Mouse (Mus musculus): Measurements from ENCODE around the gene Ssh2. TPM values are rescaled to one million over a fixed set of nuclear protein-coding genes. Genes with fewer than 3 reads are reported as not detected.

Gene Ssh2
- polyA plus RNA-seq, 1 experiment from 2014 or later = 8.1 TPM

GRCm38 (mm10) chr11:77491123-77491501 is 275.0 kb downstream of the Ssh2 start:
- H3K4me1 ChIP-seq = peaks cover 83% of the 10 kb centered on the region

GRCm38 (mm10) chr11:77491502-77492291 is 275.6 kb downstream of the Ssh2 start:
- 0 out of 2 replicates have a peak, but pooled peaks cover 3% of the 10 kb centered on the region for H3K36me3 ChIP-seq
- peak overlapping the region; percentile 96 for H3K9ac ChIP-seq
- H3K27me3 ChIP-seq = no peaks in the 10 kb centered on the region
- H3K4me3 ChIP-seq (replicated peaks) = peak overlapping the region; percentile 98
- H3K4me2 ChIP-seq = peak overlapping the region; percentile 99
- H3K9me3 ChIP-seq (replicated peaks) = no peaks in the 10 kb centered on the region
- under 1% methylated on average over 23 of the region's 23 CpGs for WGBS
- peaks cover 83% of the 10 kb centered on the region for H3K4me1 ChIP-seq
- ATAC-seq (replicated peaks; ENCODE audit: low FRiP score) = peak; percentile 69
- peak overlapping the region; percentile 94 for H3K27ac ChIP-seq

More at GRCm38 (mm10) chr11:77491123-77491501, 275.0 kb downstream of the Ssh2 start:
- Histone ChIP-seq H3K4me3 (replicated peaks) (peak overlapping the region; percentile 98), H3K4me2 (peak overlapping the region; percentile 99), H3K27ac (peak overlapping the region; percentile 94), H3K36me3 (0 out of 2 replicates have a peak, but pooled peaks cover 3% of the 10 kb centered on the region), H3K9ac (peak overlapping the region; percentile 96), H3K27me3 (no peaks in the 10 kb centered on the region), H3K9me3 (replicated peaks) (no peaks in the 10 kb centered on the region)
- under 1% methylated on average over 13 of the region's 13 CpGs for WGBS
- peak; percentile 65 for ATAC-seq (replicated peaks; ENCODE audit: low FRiP score)

GRCm38 (mm10) chr11:77492311-77492871 is 276.3 kb downstream of the Ssh2 start:
- H3K9me3 ChIP-seq (replicated peaks) = no peaks in the 10 kb centered on the region
- ATAC-seq (replicated peaks; ENCODE audit: low FRiP score) = no peak
- peak overlapping the region; percentile 99 for H3K4me2 ChIP-seq
- H3K27ac ChIP-seq = peak overlapping the region; percentile 94
- no peaks in the 10 kb centered on the region for H3K27me3 ChIP-seq
- H3K36me3 ChIP-seq = 0 out of 2 replicates have a peak, but pooled peaks cover 3% of the 10 kb centered on the region
- under 1% methylated on average over 18 of the region's 18 CpGs for WGBS
- peak overlapping the region; percentile 96 for H3K9ac ChIP-seq
- peak overlapping the region; percentile 98 for H3K4me3 ChIP-seq (replicated peaks)
- peaks cover 83% of the 10 kb centered on the region for H3K4me1 ChIP-seq

GRCm38 (mm10) chr11:77492911-77493332 is 276.8 kb downstream of the Ssh2 start:
- H3K27me3 ChIP-seq = no peaks in the 10 kb centered on the region
- peak overlapping the region; percentile 98 for H3K4me3 ChIP-seq (replicated peaks)
- H3K36me3 ChIP-seq = 0 out of 2 replicates have a peak, but pooled peaks cover 3% of the 10 kb centered on the region
- peak overlapping the region; percentile 94 for H3K27ac ChIP-seq
- H3K4me2 ChIP-seq = peak overlapping the region; percentile 99
- peak; percentile 69 for ATAC-seq (replicated peaks; ENCODE audit: low FRiP score)
- WGBS = 0% methylated on average over 28 of the region's 32 CpGs
- H3K9ac ChIP-seq = peak overlapping the region; percentile 96
- H3K4me1 ChIP-seq = peaks cover 83% of the 10 kb centered on the region
- no peaks in the 10 kb centered on the region for H3K9me3 ChIP-seq (replicated peaks)

GRCm38 (mm10) chr11:77493512-77494343 is 277.6 kb downstream of the Ssh2 start, which contains the start of gene Git1:
Gene Git1 (plus strand): TSS chr11:77493562.
- Histone ChIP-seq H3K27me3 (no peaks in the 10 kb centered on the region), H3K9ac (peak within 1 kb of the TSS; percentile 96), H3K4me1 (peaks cover 83% of the 10 kb centered on the region), H3K4me3 (replicated peaks) (peak within 1 kb of the TSS; percentile 98), H3K27ac (peak within 1 kb of the TSS; percentile 94), H3K4me2 (peak within 1 kb of the TSS; percentile 99), H3K36me3 (0 out of 2 replicates have a peak, but pooled peaks cover 3% of the 10 kb centered on the region), H3K9me3 (replicated peaks) (no peaks in the 10 kb centered on the region)
- WGBS = 2% methylated on average over 41 of the region's 74 CpGs
- peak; percentile 1 for ATAC-seq (replicated peaks; ENCODE audit: low FRiP score)

GRCm38 (mm10) chr11:77494344-77494676 is 278.2 kb downstream of the Ssh2 start:
- Histone ChIP-seq H3K27ac (peak overlapping the region; percentile 93), H3K4me2 (peak overlapping the region; percentile 85), H3K4me3 (replicated peaks) (peak overlapping the region; percentile 98), H3K9me3 (replicated peaks) (no peaks in the 10 kb centered on the region), H3K4me1 (peaks cover 80% of the 10 kb centered on the region), H3K36me3 (peaks cover 5% of the 10 kb centered on the region), H3K9ac (peak overlapping the region; percentile 96), H3K27me3 (no peaks in the 10 kb centered on the region)
- no peak for ATAC-seq (replicated peaks; ENCODE audit: low FRiP score)
- 22% methylated on average over 4 of the region's 4 CpGs for WGBS

GRCm38 (mm10) chr11:77494782-77495181 is 278.7 kb downstream of the Ssh2 start:
- Histone ChIP-seq H3K27me3 (no peaks in the 10 kb centered on the region), H3K27ac (peak overlapping the region; percentile 93), H3K9ac (peak overlapping the region; percentile 96), H3K4me3 (replicated peaks) (peak overlapping the region; percentile 98), H3K36me3 (peaks cover 9% of the 10 kb centered on the region), H3K4me2 (peak overlapping the region; percentile 85), H3K4me1 (peaks cover 80% of the 10 kb centered on the region), H3K9me3 (replicated peaks) (no peaks in the 10 kb centered on the region)
- WGBS = 54% methylated on average over 6 of the region's 6 CpGs
- no peak for ATAC-seq (replicated peaks; ENCODE audit: low FRiP score)

- Histone ChIP-seq H3K4me2 (no peak overlapping the region), H3K27me3 (no peaks in the 10 kb centered on the region), H3K9me3 (replicated peaks) (no peaks in the 10 kb centered on the region), H3K9ac (no peak overlapping the region), H3K36me3 (peaks cover 17% of the 10 kb centered on the region), H3K4me3 (replicated peaks) (no peak overlapping the region), H3K4me1 (peaks cover 77% of the 10 kb centered on the region), H3K27ac (0 out of 2 replicates have a peak overlapping the region, but pooled peaks have one; percentile 24)
- no peak for ATAC-seq (replicated peaks; ENCODE audit: low FRiP score)
These were observed 279.4 kb downstream of the Ssh2 start for GRCm38 (mm10) chr11:77495507-77495906.

GRCm38 (mm10) chr11:77497341-77497756 is 281.3 kb downstream of the Ssh2 start:
- 21% methylated on average over 6 of the region's 6 CpGs for WGBS
- no peak overlapping the region for H3K9ac ChIP-seq
- H3K4me1 ChIP-seq = peaks cover 69% of the 10 kb centered on the region
- no peak for ATAC-seq (replicated peaks; ENCODE audit: low FRiP score)
- peaks cover 34% of the 10 kb centered on the region for H3K36me3 ChIP-seq
- H3K4me2 ChIP-seq = peak overlapping the region; percentile 5; the same call in 1 of the 2 replicates
- no peaks in the 10 kb centered on the region for H3K9me3 ChIP-seq (replicated peaks)
- no peak overlapping the region for H3K4me3 ChIP-seq (replicated peaks)
- no peaks in the 10 kb centered on the region for H3K27me3 ChIP-seq
- H3K27ac ChIP-seq = peak overlapping the region; percentile 86

- Histone ChIP-seq H3K36me3 (peaks cover 39% of the 10 kb centered on the region), H3K4me3 (replicated peaks) (no peak overlapping the region), H3K4me1 (peaks cover 66% of the 10 kb centered on the region), H3K4me2 (peak overlapping the region; percentile 5; the same call in 1 of the 2 replicates), H3K9ac (no peak overlapping the region), H3K9me3 (replicated peaks) (no peaks in the 10 kb centered on the region), H3K27me3 (no peaks in the 10 kb centered on the region), H3K27ac (peak overlapping the region; percentile 86)
- WGBS = 44% methylated on average over 4 of the region's 4 CpGs
- ATAC-seq (replicated peaks; ENCODE audit: low FRiP score) = no peak
These were observed 281.8 kb downstream of the Ssh2 start for GRCm38 (mm10) chr11:77497851-77498250.

- Histone ChIP-seq H3K27ac (peak overlapping the region; percentile 86), H3K4me1 (peaks cover 70% of the 10 kb centered on the region), H3K36me3 (peaks cover 46% of the 10 kb centered on the region), H3K27me3 (no peaks in the 10 kb centered on the region), H3K4me3 (replicated peaks) (no peak overlapping the region), H3K9ac (no peak overlapping the region), H3K4me2 (no peak overlapping the region), H3K9me3 (replicated peaks) (no peaks in the 10 kb centered on the region)
- 82% methylated on average over 12 of the region's 12 CpGs for WGBS
- ATAC-seq (replicated peaks; ENCODE audit: low FRiP score) = no peak
These were observed 282.4 kb downstream of the Ssh2 start for GRCm38 (mm10) chr11:77498261-77499139.

Measured in kidney, embryonic 15.5 days (tissue).